Mouse (Mus musculus) C2C12 (cell line): ENCODE results near the gene Lamb3.

Source experiments
- CEBPB ChIP-seq: IDR thresholded peaks from one replicate; pipeline ENCODE4 v1.6.1; 2011; ENCODE audit warnings: low read depth, mild to moderate bottlenecking, control low read depth, moderate library complexity
- CTCF ChIP-seq: IDR thresholded peaks from one replicate; pipeline ENCODE4 v1.5.1; 2011; ENCODE audit not compliant: control insufficient read depth, insufficient read depth, insufficient read length
- MYOG ChIP-seq: IDR thresholded peaks from one replicate; pipeline ENCODE4 v1.6.1; 2011; ENCODE audit not compliant: control insufficient read depth, insufficient read length; ENCODE audit errors: extremely low read depth
- USF1 ChIP-seq: IDR thresholded peaks from one replicate; pipeline ENCODE4 v1.6.1; 2011; ENCODE audit warnings: low read depth, mild to moderate bottlenecking, control low read depth, moderate library complexity

GRCm38 (mm10) chr1:193289076-193289475, 81.6 kb downstream of the Lamb3 start:
- TF ChIP-seq MYOG = no peak
- TF ChIP-seq CTCF = no peak
- TF ChIP-seq CEBPB = no peak
- TF ChIP-seq USF1 = no peak
